In the genomic region with DNA sequence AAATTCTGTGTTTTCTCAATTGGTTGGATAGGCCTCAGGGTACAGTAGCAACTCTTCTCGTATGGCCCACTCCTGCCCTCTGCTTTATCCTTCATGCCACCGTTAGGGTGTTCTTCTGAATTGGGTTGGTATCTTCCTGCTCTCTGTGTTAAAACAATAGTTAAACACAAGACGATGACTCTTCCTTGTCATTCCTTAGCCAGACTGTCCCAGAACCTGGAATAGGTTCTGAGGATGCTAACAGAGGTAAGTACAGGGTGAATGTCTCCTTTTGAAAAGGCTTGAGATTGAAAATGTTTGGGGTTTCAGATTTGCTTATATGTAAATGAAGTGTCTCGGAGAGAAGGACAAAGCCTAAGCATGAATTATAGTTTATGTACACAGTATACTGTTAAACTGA, we compare ENCODE assay signal across 17 mouse cellular contexts. TPM values are rescaled to one million over a fixed set of nuclear protein-coding genes. Genes with fewer than 3 reads are reported as not detected.
DNase-seq lines count a peak whose midpoint lies in the region; ATAC-seq and TF ChIP-seq lines count a peak whose summit lies in the region.
"Had no signal": no experiment of that assay in that cellular context is flagged by ENCODE, and none has a peak within 500 bp of the region (broad histone marks: within the 10 kb centered on the region; RNA-seq: fewer than 3 reads in every experiment).

No protein-coding gene starts in this region.

- peaks cover 5% of the 10 kb centered on the region; the same call in 1 of the 2 replicates for H3K36me3 ChIP-seq in liver, embryonic 11.5 days (ENCODE audit: control insufficient read depth, insufficient read depth, low read length)
- peaks cover 20% of the 10 kb centered on the region for H3K36me3 ChIP-seq in liver, embryonic 12.5 days

- ATAC-seq in liver, embryonic 11.5 days (replicated peaks; ENCODE audit: low FRiP score), result no peak
- no peak for ATAC-seq in liver, embryonic 12.5 days
- ATAC-seq: forebrain, embryonic 14.5 days; intestine, postnatal 0 days had no signal

- no peak for DNase-seq in gastrocnemius, adult 2 months
- no peak for DNase-seq in gastrocnemius, adult 18-20 months (ENCODE audit: low spot score)
- no peak for DNase-seq in liver, embryonic 11.5 days (ENCODE audit: low spot score)
- DNase-seq in liver, result no peak
- DNase-seq in naive thymus-derived CD4-positive, alpha-beta T cell, adult 2 months (ENCODE audit: low read depth), result peak; percentile 6
- DNase-seq in frontal cortex, postnatal 36 days (ENCODE audit: low spot score in 2 of 2), result no peak
- DNase-seq in layer of hippocampus, adult 18-20 months (ENCODE audit: low spot score in 2 of 2), result no peak
- DNase-seq: adrenal gland, postnatal 10 days; cerebellum, adult 9-11 months; gastrocnemius, postnatal 10 days; kidney, postnatal 10 days; midbrain, embryonic 14.5 days had no signal

- 85% methylated on average over 4 of the region's 4 CpGs for WGBS in liver, embryonic 11.5 days
- 80% methylated on average over 4 of the region's 4 CpGs for WGBS in liver, embryonic 12.5 days (ENCODE audit: insufficient replicate concordance)

- no peak overlapping the region for H3K9ac ChIP-seq in liver, embryonic 11.5 days (ENCODE audit: low read depth, low read length)
- no peak overlapping the region for H3K9ac ChIP-seq in liver, embryonic 12.5 days
- H3K9ac ChIP-seq: embryonic facial prominence, embryonic 15.5 days; limb, embryonic 15.5 days had no signal

- H3K4me3 ChIP-seq in gastrocnemius, adult 2 months, result peak overlapping the region; percentile 53
- H3K4me3 ChIP-seq in liver, embryonic 11.5 days (ENCODE audit: low read depth, low read length), result no peak overlapping the region
- peak overlapping the region; percentile 45; the same call in 1 of the 2 replicates for H3K4me3 ChIP-seq in liver, embryonic 12.5 days
- H3K4me3 ChIP-seq: embryonic facial prominence, embryonic 15.5 days; limb, embryonic 15.5 days had no signal

- 0 out of 2 replicates have a peak, but pooled peaks cover 5% of the 10 kb centered on the region for H3K4me1 ChIP-seq in liver, embryonic 11.5 days (replicated peaks; ENCODE audit: control insufficient read depth, insufficient read depth, low read length)
- H3K4me1 ChIP-seq in liver, embryonic 12.5 days, result peaks cover 28% of the 10 kb centered on the region
- H3K4me1 ChIP-seq: embryonic facial prominence, embryonic 15.5 days; limb, embryonic 15.5 days had no signal

- peak overlapping the region; percentile 48; the same call in 1 of the 2 replicates for H3K4me2 ChIP-seq in liver, embryonic 11.5 days
- H3K4me2 ChIP-seq in liver, embryonic 12.5 days, result peak overlapping the region; percentile 63
- H3K4me2 ChIP-seq: embryonic facial prominence, embryonic 15.5 days; limb, embryonic 15.5 days had no signal

- peak overlapping the region; percentile 67 for H3K27ac ChIP-seq in gastrocnemius, adult 2 months
- no peak overlapping the region for H3K27ac ChIP-seq in liver, embryonic 11.5 days (ENCODE audit: low read depth, low read length)
- H3K27ac ChIP-seq in liver, embryonic 12.5 days, result no peak overlapping the region
- H3K27ac ChIP-seq: embryonic facial prominence, embryonic 15.5 days; limb, embryonic 15.5 days had no signal

- no peak for TF ChIP-seq CTCF in gastrocnemius, adult 2 months (IDR thresholded peaks at IDR 0.05)

- intact Hi-C loops in gastrocnemius, adult 2 months (cut with DNase I), result no loop called here

- H3K27me3 ChIP-seq in liver, embryonic 11.5 days (replicated peaks; ENCODE audit: control insufficient read depth, insufficient read depth, low read length), result no peaks in the 10 kb centered on the region
- H3K27me3 ChIP-seq in liver, embryonic 12.5 days (replicated peaks), result no peaks in the 10 kb centered on the region
- H3K27me3 ChIP-seq: embryonic facial prominence, embryonic 15.5 days; limb, embryonic 15.5 days had no signal

- no peaks in the 10 kb centered on the region for H3K9me3 ChIP-seq in liver, embryonic 11.5 days (ENCODE audit: control insufficient read depth, low read length)
- H3K9me3 ChIP-seq in liver, embryonic 12.5 days (replicated peaks), result no peaks in the 10 kb centered on the region
- H3K9me3 ChIP-seq: embryonic facial prominence, embryonic 15.5 days; limb, embryonic 15.5 days had no signal

RNA-seq across cellular contexts. Expression of gene Eea1, which starts 30.9 kb away (rescaled TPM):
- total RNA-seq in gastrocnemius, adult 2 months (2021), result 10 to 100 TPM; 24.4 to 27.4 TPM
- total RNA-seq in gastrocnemius, adult 18-20 months (2021), result 10 to 100 TPM; 23.6 to 29.5 TPM
- 14.1 and 14.4 TPM in 2 replicates for polyA plus RNA-seq in liver, embryonic 11.5 days (2014; fragmentation: Nextera tagmentation; extraction: Ambion mirVana)
- 13.2 and 13.6 TPM in 2 replicates for polyA plus RNA-seq in liver, embryonic 12.5 days (2016; fragmentation: Nextera tagmentation; extraction: Ambion mirVana)
- total RNA-seq in layer of hippocampus, adult 18-20 months (2021), result 10 to 100 TPM; 37.3 to 37.5 TPM
